In the genomic region with DNA sequence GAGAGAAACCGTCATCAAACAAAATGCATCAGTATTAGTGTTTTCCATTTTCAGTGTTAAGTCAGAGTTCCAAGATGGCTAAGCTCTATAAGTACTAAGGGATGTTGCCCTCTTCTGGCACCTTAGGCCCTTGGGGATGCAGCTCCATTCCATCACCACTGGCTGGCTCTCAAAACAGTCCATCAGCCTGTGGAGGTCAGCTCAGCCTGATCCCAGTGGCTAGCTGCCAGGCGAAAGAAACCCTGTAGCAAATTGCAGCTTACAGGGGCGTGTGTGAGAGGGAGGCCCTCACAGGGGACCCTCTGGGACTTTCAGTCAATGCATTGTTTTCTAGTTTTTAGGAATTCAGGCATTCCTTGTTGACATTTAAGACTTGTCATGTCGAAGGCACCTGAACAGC, we compare ENCODE assay signal across 9 mouse cellular contexts. TPM values are rescaled to one million over a fixed set of nuclear protein-coding genes. Genes with fewer than 3 reads are reported as not detected.
A peak's percentile ranks its signal among the peaks of the same experiment; 100 is the strongest.
DNase-seq lines count a peak whose midpoint lies in the region; ATAC-seq and TF ChIP-seq lines count a peak whose summit lies in the region.
"Had no signal": no experiment of that assay in that cellular context is flagged by ENCODE, and none has a peak within 500 bp of the region (broad histone marks: within the 10 kb centered on the region; RNA-seq: fewer than 3 reads in every experiment).

No protein-coding gene starts in this region.

- H3K36me3 ChIP-seq in embryonic facial prominence, embryonic 11.5 days (replicated peaks; ENCODE audit: control insufficient read depth, insufficient read depth, low read depth, low read length) = no peaks in the 10 kb centered on the region
- H3K36me3 ChIP-seq in embryonic facial prominence, embryonic 10.5 days (replicated peaks) = no peaks in the 10 kb centered on the region
- H3K36me3 ChIP-seq in stomach, embryonic 16.5 days (ENCODE audit: control insufficient read depth, insufficient read depth, low read length) = no peaks in the 10 kb centered on the region
- H3K36me3 ChIP-seq in stomach, postnatal 0 days (ENCODE audit: control insufficient read depth, insufficient read depth, low read length) = no peaks in the 10 kb centered on the region
- H3K36me3 ChIP-seq in kidney, embryonic 14.5 days (ENCODE audit: control insufficient read depth, insufficient read depth, low read length) = no peaks in the 10 kb centered on the region
- H3K36me3 ChIP-seq in forebrain, postnatal 0 days (ENCODE audit: insufficient read depth) = no peaks in the 10 kb centered on the region

- no peak overlapping the region for H3K4me2 ChIP-seq in embryonic facial prominence, embryonic 11.5 days (ENCODE audit: low read depth, low read length)
- no peak overlapping the region for H3K4me2 ChIP-seq in stomach, embryonic 16.5 days (ENCODE audit: low read depth, low read length)
- no peak overlapping the region for H3K4me2 ChIP-seq in stomach, postnatal 0 days (replicated peaks; ENCODE audit: low read depth)
- no peak overlapping the region for H3K4me2 ChIP-seq in kidney, embryonic 14.5 days (replicated peaks; ENCODE audit: low read depth, low read length)
- H3K4me2 ChIP-seq in forebrain, postnatal 0 days (ENCODE audit: low read depth) = no peak overlapping the region

- TF ChIP-seq EP300 in stomach, postnatal 0 days (optimal IDR thresholded peaks at IDR 0.05) = no peak

- 0 out of 2 replicates have a peak, but pooled peaks have one; percentile 29 for ATAC-seq in embryonic facial prominence, embryonic 11.5 days (replicated peaks; ENCODE audit: insufficient number of reproducible peaks, low FRiP score, low TSS enrichment, low read depth)
- ATAC-seq in stomach, embryonic 16.5 days (ENCODE audit: insufficient read depth, low FRiP score) = 0 out of 2 replicates have a peak, but pooled peaks have one; percentile 18
- no peak for ATAC-seq in stomach, postnatal 0 days (ENCODE audit: low FRiP score, low TSS enrichment)
- peak; percentile 70; the same call in 1 of the 2 replicates for ATAC-seq in kidney, embryonic 14.5 days (ENCODE audit: low FRiP score, low TSS enrichment)
- no peak for ATAC-seq in forebrain, postnatal 0 days

- no peak overlapping the region for H3K27ac ChIP-seq in embryonic facial prominence, embryonic 11.5 days (replicated peaks; ENCODE audit: low read depth, low read length)
- no peak overlapping the region for H3K27ac ChIP-seq in embryonic facial prominence, embryonic 10.5 days (replicated peaks)
- no peak overlapping the region for H3K27ac ChIP-seq in stomach, embryonic 16.5 days (ENCODE audit: low read length)
- H3K27ac ChIP-seq in stomach, postnatal 0 days (replicated peaks) = no peak overlapping the region
- no peak overlapping the region for H3K27ac ChIP-seq in kidney, embryonic 14.5 days (ENCODE audit: low read depth, low read length)
- H3K27ac ChIP-seq in forebrain, postnatal 0 days (ENCODE audit: low read depth, low read length) = no peak overlapping the region

- H3K4me1 ChIP-seq in embryonic facial prominence, embryonic 11.5 days (ENCODE audit: control insufficient read depth, insufficient read depth, low read length) = no peaks in the 10 kb centered on the region
- H3K4me1 ChIP-seq in embryonic facial prominence, embryonic 10.5 days = peaks cover 9% of the 10 kb centered on the region
- no peaks in the 10 kb centered on the region for H3K4me1 ChIP-seq in stomach, embryonic 16.5 days (ENCODE audit: control insufficient read depth, insufficient read depth, low read length)
- H3K4me1 ChIP-seq in stomach, postnatal 0 days (replicated peaks; ENCODE audit: control insufficient read depth, insufficient read depth) = no peaks in the 10 kb centered on the region
- no peaks in the 10 kb centered on the region for H3K4me1 ChIP-seq in kidney, embryonic 14.5 days (ENCODE audit: control insufficient read depth, insufficient read depth, low read length)
- no peaks in the 10 kb centered on the region for H3K4me1 ChIP-seq in forebrain, postnatal 0 days (ENCODE audit: insufficient read depth)
- H3K4me1 ChIP-seq: megakaryocyte, embryonic 14.5 days had no signal

- no peaks in the 10 kb centered on the region for H3K27me3 ChIP-seq in embryonic facial prominence, embryonic 11.5 days (ENCODE audit: control insufficient read depth, insufficient read depth, low read length)
- no peaks in the 10 kb centered on the region for H3K27me3 ChIP-seq in embryonic facial prominence, embryonic 10.5 days (replicated peaks; ENCODE audit: low read depth, poor library complexity, severe bottlenecking)
- no peaks in the 10 kb centered on the region for H3K27me3 ChIP-seq in stomach, embryonic 16.5 days (ENCODE audit: control insufficient read depth, insufficient read depth, low read length)
- H3K27me3 ChIP-seq in stomach, postnatal 0 days (ENCODE audit: control insufficient read depth, insufficient read depth, low read length) = no peaks in the 10 kb centered on the region
- no peaks in the 10 kb centered on the region for H3K27me3 ChIP-seq in kidney, embryonic 14.5 days (ENCODE audit: control insufficient read depth, insufficient read depth, low read length)
- H3K27me3 ChIP-seq in forebrain, postnatal 0 days (ENCODE audit: insufficient read depth, low read length) = no peaks in the 10 kb centered on the region

- DNase-seq in embryonic facial prominence, embryonic 11.5 days (ENCODE audit: low spot score) = no peak
- DNase-seq in embryonic facial prominence, embryonic 10.5 days (ENCODE audit: low spot score) = no peak
- no peak for DNase-seq in stomach, postnatal 0 days (ENCODE audit: low spot score)
- no peak for DNase-seq in thymus, postnatal 10 days (ENCODE audit: low spot score in 2 of 2)
- no peak for DNase-seq in forebrain, postnatal 0 days
- DNase-seq in natural killer cell, adult 2 months (ENCODE audit: low spot score in 2 of 2) = no peak

- H3K4me3 ChIP-seq in embryonic facial prominence, embryonic 11.5 days (ENCODE audit: low read depth, low read length) = no peak overlapping the region
- no peak overlapping the region for H3K4me3 ChIP-seq in embryonic facial prominence, embryonic 10.5 days
- H3K4me3 ChIP-seq in stomach, embryonic 16.5 days (replicated peaks; ENCODE audit: low read length) = no peak overlapping the region
- no peak overlapping the region for H3K4me3 ChIP-seq in stomach, postnatal 0 days (ENCODE audit: low read depth, low read length)
- no peak overlapping the region for H3K4me3 ChIP-seq in kidney, embryonic 14.5 days (ENCODE audit: low read length)
- no peak overlapping the region for H3K4me3 ChIP-seq in forebrain, postnatal 0 days (ENCODE audit: low read depth, low read length)
- H3K4me3 ChIP-seq: megakaryocyte, embryonic 14.5 days had no signal

- TF ChIP-seq CTCF in stomach, postnatal 0 days (IDR thresholded peaks at IDR 0.05; ENCODE audit: low read depth) = no peak
- TF ChIP-seq CTCF in forebrain, postnatal 0 days (IDR thresholded peaks at IDR 0.05; ENCODE audit: low read depth) = no peak

- H3K9me3 ChIP-seq in embryonic facial prominence, embryonic 11.5 days (replicated peaks; ENCODE audit: control insufficient read depth, low read length) = no peaks in the 10 kb centered on the region
- H3K9me3 ChIP-seq in embryonic facial prominence, embryonic 10.5 days = no peaks in the 10 kb centered on the region
- H3K9me3 ChIP-seq in stomach, embryonic 16.5 days (replicated peaks; ENCODE audit: control insufficient read depth, low read length) = no peaks in the 10 kb centered on the region
- H3K9me3 ChIP-seq in stomach, postnatal 0 days (ENCODE audit: control insufficient read depth, low read length) = no peaks in the 10 kb centered on the region
- no peaks in the 10 kb centered on the region for H3K9me3 ChIP-seq in kidney, embryonic 14.5 days (ENCODE audit: control insufficient read depth, low read length)
- H3K9me3 ChIP-seq in forebrain, postnatal 0 days (ENCODE audit: low read length) = no peaks in the 10 kb centered on the region

- H3K9ac ChIP-seq in embryonic facial prominence, embryonic 11.5 days (replicated peaks; ENCODE audit: low read length) = no peak overlapping the region
- H3K9ac ChIP-seq in stomach, embryonic 16.5 days (ENCODE audit: low read length) = no peak overlapping the region
- no peak overlapping the region for H3K9ac ChIP-seq in stomach, postnatal 0 days (ENCODE audit: low read length)
- H3K9ac ChIP-seq in kidney, embryonic 14.5 days (ENCODE audit: low read depth, low read length) = no peak overlapping the region
- H3K9ac ChIP-seq in forebrain, postnatal 0 days = no peak overlapping the region

- WGBS in embryonic facial prominence, embryonic 11.5 days = 37% methylated on average over 4 of the region's 4 CpGs
- 37% methylated on average over 4 of the region's 4 CpGs for WGBS in embryonic facial prominence, embryonic 10.5 days
- 50% methylated on average over 4 of the region's 4 CpGs for WGBS in stomach, embryonic 16.5 days
- WGBS in stomach, postnatal 0 days = 48% methylated on average over 4 of the region's 4 CpGs
- 46% methylated on average over 4 of the region's 4 CpGs for WGBS in kidney, embryonic 14.5 days
- WGBS in forebrain, postnatal 0 days = 50% methylated on average over 4 of the region's 4 CpGs

RNA-seq across cellular contexts. Expression of gene Eps8, which starts 40.8 kb away (rescaled TPM):
- polyA plus RNA-seq in embryonic facial prominence, embryonic 11.5 days (2014; fragmentation: Nextera tagmentation; extraction: Ambion mirVana) = 10.0 and 13.7 TPM in 2 replicates
- polyA plus RNA-seq in embryonic facial prominence, embryonic 10.5 days (2016; fragmentation: Nextera tagmentation; extraction: Ambion mirVana) = 7.4 and 8.2 TPM in 2 replicates
- 33.4 and 37.9 TPM in 2 replicates for polyA plus RNA-seq in stomach, embryonic 16.5 days (2015; fragmentation: Nextera tagmentation; extraction: Ambion mirVana)
- 17.6 and 23.1 TPM in 2 replicates for polyA plus RNA-seq in stomach, postnatal 0 days (2015; fragmentation: Nextera tagmentation; extraction: Ambion mirVana)
- polyA plus RNA-seq in kidney, embryonic 14.5 days (2014; fragmentation: Nextera tagmentation; extraction: Ambion mirVana) = 16.0 and 28.5 TPM in 2 replicates
- 23.5 and 26.0 TPM in 2 replicates for total RNA-seq in forebrain, postnatal 0 days (2014; rRNA removed)
- 16.4 and 23.7 TPM in 2 replicates for polyA plus RNA-seq in forebrain, postnatal 0 days (2015; fragmentation: Nextera tagmentation; extraction: Ambion mirVana)

Comparison
In these comparisons a context has a peak if more than half of its experiments do, and no peak if none do; other contexts are left out.
1. ATAC-seq: peak in embryonic facial prominence, embryonic 11.5 days (single experiment), stomach, embryonic 16.5 days (single experiment) and kidney, embryonic 14.5 days (single experiment); none in stomach, postnatal 0 days (single experiment) and forebrain, postnatal 0 days (single experiment).